Mouse (Mus musculus): ENCODE results near the gene Vpreb2. TPM values are rescaled to one million over a fixed set of nuclear protein-coding genes. Genes with fewer than 3 reads are reported as not detected.

Vpreb2 gene
- total RNA-seq (2014; rRNA removed) (not detected in 2 replicates), polyA plus RNA-seq (2012; rRNA removed) (not detected in 2 replicates)

- Histone ChIP-seq H3K4me3 (ENCODE audit: insufficient read depth, low read depth, low read length) (no peak within 1 kb of the TSS), H3K36me3 (ENCODE audit: control insufficient read depth, insufficient read depth, low read length) (no peaks in the 10 kb centered on the region), H3K4me1 (ENCODE audit: control insufficient read depth, insufficient read depth, low read length) (no peaks in the 10 kb centered on the region), H3K79me2 (ENCODE audit: control insufficient read depth, insufficient read depth, low read length) (no peaks in the 10 kb centered on the region), H3K9ac (ENCODE audit: low read depth, low read length) (no peak within 1 kb of the TSS), H3K27ac (replicated peaks; ENCODE audit: insufficient read depth, low read depth, low read length) (no peak within 1 kb of the TSS), H3K27me3 (ENCODE audit: control insufficient read depth, insufficient read depth, low read length) (no peaks in the 10 kb centered on the region)
- no peak for TF ChIP-seq CTCF (IDR thresholded peaks at IDR 0.05; ENCODE audit: low read depth, low read length)
- TF ChIP-seq POLR2A (IDR thresholded peaks at IDR 0.05; ENCODE audit: extremely low read depth, insufficient read depth, low read length): no peak
- 70% methylated on average over 1 of the region's 1 CpGs for WGBS
- DNase-seq (ENCODE audit: extremely low read depth, low read depth, low spot score): no peak
Measured at GRCm38 (mm10) chr16:17980128-17980527, at the start of gene Vpreb2. Vpreb2 (plus strand) TSS chr16:17980428.

- Histone ChIP-seq H3K9ac (ENCODE audit: low read depth, low read length) (no peak overlapping the region), H3K27ac (replicated peaks; ENCODE audit: insufficient read depth, low read depth, low read length) (no peak overlapping the region), H3K27me3 (ENCODE audit: control insufficient read depth, insufficient read depth, low read length) (no peaks in the 10 kb centered on the region), H3K79me2 (ENCODE audit: control insufficient read depth, insufficient read depth, low read length) (peaks cover 5% of the 10 kb centered on the region; the same call in 1 of the 2 replicates), H3K36me3 (ENCODE audit: control insufficient read depth, insufficient read depth, low read length) (no peaks in the 10 kb centered on the region), H3K4me3 (ENCODE audit: insufficient read depth, low read depth, low read length) (no peak overlapping the region), H3K4me1 (ENCODE audit: control insufficient read depth, insufficient read depth, low read length) (peaks cover 4% of the 10 kb centered on the region; the same call in 1 of the 2 replicates)
- WGBS: 83% methylated on average over 5 of the region's 5 CpGs
- DNase-seq (ENCODE audit: extremely low read depth, low read depth, low spot score): no peak
- TF ChIP-seq CTCF (IDR thresholded peaks at IDR 0.05; ENCODE audit: low read depth, low read length): no peak
- TF ChIP-seq POLR2A (IDR thresholded peaks at IDR 0.05; ENCODE audit: extremely low read depth, insufficient read depth, low read length): no peak
Measured at GRCm38 (mm10) chr16:17931906-17932460, 48.2 kb upstream of the Vpreb2 start.

- H3K27ac ChIP-seq (replicated peaks; ENCODE audit: insufficient read depth, low read depth, low read length): no peak overlapping the region
- no peak overlapping the region for H3K9ac ChIP-seq (ENCODE audit: low read depth, low read length)
- no peaks in the 10 kb centered on the region for H3K36me3 ChIP-seq (ENCODE audit: control insufficient read depth, insufficient read depth, low read length)
- no peaks in the 10 kb centered on the region for H3K79me2 ChIP-seq (ENCODE audit: control insufficient read depth, insufficient read depth, low read length)
- peaks cover 2% of the 10 kb centered on the region; the same call in 1 of the 2 replicates for H3K4me1 ChIP-seq (ENCODE audit: control insufficient read depth, insufficient read depth, low read length)
- no peak for DNase-seq (ENCODE audit: extremely low read depth, low read depth, low spot score)
- no peaks in the 10 kb centered on the region for H3K27me3 ChIP-seq (ENCODE audit: control insufficient read depth, insufficient read depth, low read length)
- H3K4me3 ChIP-seq (ENCODE audit: insufficient read depth, low read depth, low read length): no peak overlapping the region
- TF ChIP-seq CTCF (IDR thresholded peaks at IDR 0.05; ENCODE audit: low read depth, low read length): no peak
- TF ChIP-seq POLR2A (IDR thresholded peaks at IDR 0.05; ENCODE audit: extremely low read depth, insufficient read depth, low read length): no peak
- 71% methylated on average over 9 of the region's 9 CpGs for WGBS
Measured at GRCm38 (mm10) chr16:17933594-17934444, 46.4 kb upstream of the Vpreb2 start.

- H3K9ac ChIP-seq (ENCODE audit: low read depth, low read length): no peak overlapping the region
- WGBS: 45% methylated on average over 3 of the region's 3 CpGs
- H3K79me2 ChIP-seq (ENCODE audit: control insufficient read depth, insufficient read depth, low read length): no peaks in the 10 kb centered on the region
- no peak overlapping the region for H3K27ac ChIP-seq (replicated peaks; ENCODE audit: insufficient read depth, low read depth, low read length)
- H3K4me3 ChIP-seq (ENCODE audit: insufficient read depth, low read depth, low read length): no peak overlapping the region
- no peaks in the 10 kb centered on the region; the same call in 1 of the 2 replicates for H3K4me1 ChIP-seq (ENCODE audit: control insufficient read depth, insufficient read depth, low read length)
- TF ChIP-seq POLR2A (IDR thresholded peaks at IDR 0.05; ENCODE audit: extremely low read depth, insufficient read depth, low read length) (no peak), CTCF (IDR thresholded peaks at IDR 0.05; ENCODE audit: low read depth, low read length) (no peak)
- H3K27me3 ChIP-seq (ENCODE audit: control insufficient read depth, insufficient read depth, low read length): no peaks in the 10 kb centered on the region
- DNase-seq (ENCODE audit: extremely low read depth, low read depth, low spot score): no peak
- H3K36me3 ChIP-seq (ENCODE audit: control insufficient read depth, insufficient read depth, low read length): no peaks in the 10 kb centered on the region
Measured at GRCm38 (mm10) chr16:17934445-17934910, 45.8 kb upstream of the Vpreb2 start.

GRCm38 (mm10) chr16:17936776-17937175, 43.5 kb upstream of the Vpreb2 start:
- Histone ChIP-seq H3K79me2 (ENCODE audit: control insufficient read depth, insufficient read depth, low read length) (no peaks in the 10 kb centered on the region), H3K9ac (ENCODE audit: low read depth, low read length) (no peak overlapping the region), H3K4me1 (ENCODE audit: control insufficient read depth, insufficient read depth, low read length) (no peaks in the 10 kb centered on the region), H3K27me3 (ENCODE audit: control insufficient read depth, insufficient read depth, low read length) (no peaks in the 10 kb centered on the region), H3K4me3 (ENCODE audit: insufficient read depth, low read depth, low read length) (no peak overlapping the region), H3K36me3 (ENCODE audit: control insufficient read depth, insufficient read depth, low read length) (no peaks in the 10 kb centered on the region), H3K27ac (replicated peaks; ENCODE audit: insufficient read depth, low read depth, low read length) (no peak overlapping the region)
- TF ChIP-seq CTCF (IDR thresholded peaks at IDR 0.05; ENCODE audit: low read depth, low read length) (no peak), POLR2A (IDR thresholded peaks at IDR 0.05; ENCODE audit: extremely low read depth, insufficient read depth, low read length) (no peak)
- 83% methylated on average over 10 of the region's 10 CpGs for WGBS
- no peak for DNase-seq (ENCODE audit: extremely low read depth, low read depth, low spot score)

Data from liver, adult 2 months (tissue).